Mouse (Mus musculus) liver, embryonic 16.5 days (tissue): ENCODE measurements around the gene C2cd4d. TPM values are rescaled to one million over a fixed set of nuclear protein-coding genes. Genes with fewer than 3 reads are reported as not detected.

Experiments used
- ATAC-seq: fragments of 200-750 bp; cut with Nextera tagmentation; 2 replicates; pipeline ENCODE4 v1.8.0; 2017; ENCODE audit warnings: low read depth, mild to moderate bottlenecking, moderate number of reproducible peaks, moderate library complexity
- H3K27ac ChIP-seq: fragments of 300-500 bp; sonication (generic); 2 replicates; pipeline ENCODE4 v1.5.1; 2014; ENCODE audit warnings: mild to moderate bottlenecking, low read length
- H3K27me3 ChIP-seq: fragments of 300-500 bp; sonication (generic); 2 replicates; pipeline ENCODE4 v1.6.1; 2014; ENCODE audit warnings: low read depth, low read length, mixed read lengths; ENCODE audit not compliant: control insufficient read depth, insufficient read depth
- H3K36me3 ChIP-seq: fragments of 300-500 bp; sonication (generic); 2 replicates; pipeline ENCODE4 v1.6.1; 2014; ENCODE audit warnings: mild to moderate bottlenecking; ENCODE audit not compliant: control insufficient read depth, insufficient read depth
- H3K4me1 ChIP-seq: fragments of 300-500 bp; sonication (generic); 2 replicates; pipeline ENCODE4 v1.6.1; 2014; ENCODE audit warnings: low read depth, low read length, mixed read lengths; ENCODE audit not compliant: control insufficient read depth
- H3K4me2 ChIP-seq: fragments of 300-500 bp; sonication (generic); 2 replicates; pipeline ENCODE4 v1.6.1; 2014; ENCODE audit warnings: low read depth, low read length, mixed read lengths
- H3K4me3 ChIP-seq: fragments of 300-500 bp; sonication (generic); 2 replicates; pipeline ENCODE4 v1.5.1; 2014; ENCODE audit warnings: low read depth, mild to moderate bottlenecking, low read length
- H3K9ac ChIP-seq: fragments of 300-500 bp; sonication (generic); 2 replicates; pipeline ENCODE4 v1.6.1; 2014; ENCODE audit warnings: low read depth, low read length
- H3K9me3 ChIP-seq: fragments of 300-500 bp; sonication (generic); replicated peaks from 2 replicates; pipeline ENCODE4 v1.6.1; 2016; ENCODE audit warnings: low read length; ENCODE audit not compliant: control insufficient read depth
- WGBS: fragments of 180-500 bp; shearing (Covaris S2); extraction: QIAGEN DNeasy Blood & Tissue Kit; methylation state at CpG from one replicate; pipeline ENCODE4 v1.1.7; 2014; ENCODE audit not compliant: insufficient replicate concordance; 5-methylcytosine and 5-hydroxymethylcytosine counted together
- polyA plus RNA-seq: library from polyadenylated mRNA; unstranded; fragments of >200 nt; fragmentation: Nextera tagmentation; extraction: Ambion mirVana; gene quantifications from 2 replicates; pipeline ENCODE4 v1.2.1, GENCODE M21; 2015

Gene C2cd4d
- polyA plus RNA-seq, 1 experiment from 2014 or later: not detected

GRCm38 (mm10) chr3:94396336-94396735 lies 34.1 kb downstream of the C2cd4d start:
- no peak for ATAC-seq
- Histone ChIP-seq H3K27me3 (peaks cover 38% of the 10 kb centered on the region), H3K9me3 (no peaks in the 10 kb centered on the region), H3K4me1 (no peaks in the 10 kb centered on the region), H3K27ac (no peak overlapping the region), H3K4me3 (no peak overlapping the region), H3K9ac (no peak overlapping the region), H3K4me2 (no peak overlapping the region), H3K36me3 (no peaks in the 10 kb centered on the region)
- 57% methylated on average over 1 of the region's 1 CpGs for WGBS

GRCm38 (mm10) chr3:94396851-94397250 lies 34.6 kb downstream of the C2cd4d start:
- H3K4me2 ChIP-seq: no peak overlapping the region
- whole genome bisulfite sequencing: 54% methylated on average over 4 of the region's 4 CpGs
- H3K36me3 ChIP-seq: no peaks in the 10 kb centered on the region
- no peak for ATAC-seq
- H3K9me3 ChIP-seq: no peaks in the 10 kb centered on the region
- H3K4me1 ChIP-seq: no peaks in the 10 kb centered on the region
- H3K27ac ChIP-seq: no peak overlapping the region
- H3K27me3 ChIP-seq: peaks cover 38% of the 10 kb centered on the region
- H3K4me3 ChIP-seq: no peak overlapping the region
- H3K9ac ChIP-seq: no peak overlapping the region

GRCm38 (mm10) chr3:94398217-94398616 lies 36.0 kb downstream of the C2cd4d start, which contains the start of gene Lingo4:
Gene Lingo4 (plus strand): TSS chr3:94398517.
- 55% methylated on average over 6 of the region's 6 CpGs for WGBS
- H3K4me2 ChIP-seq: 0 out of 2 replicates have a peak within 1 kb of the TSS, but pooled peaks have one; percentile 15
- no peaks in the 10 kb centered on the region for H3K4me1 ChIP-seq
- no peak within 1 kb of the TSS for H3K9ac ChIP-seq
- H3K36me3 ChIP-seq: no peaks in the 10 kb centered on the region
- no peak within 1 kb of the TSS for H3K27ac ChIP-seq
- no peak within 1 kb of the TSS for H3K4me3 ChIP-seq
- H3K27me3 ChIP-seq: peaks cover 38% of the 10 kb centered on the region
- H3K9me3 ChIP-seq: no peaks in the 10 kb centered on the region
- ATAC-seq: no peak

GRCm38 (mm10) chr3:94398943-94399481 lies 36.8 kb downstream of the C2cd4d start:
- Histone ChIP-seq H3K4me1 (no peaks in the 10 kb centered on the region), H3K36me3 (no peaks in the 10 kb centered on the region), H3K27me3 (peaks cover 38% of the 10 kb centered on the region), H3K27ac (no peak overlapping the region), H3K4me3 (no peak overlapping the region), H3K9ac (no peak overlapping the region), H3K9me3 (no peaks in the 10 kb centered on the region), H3K4me2 (0 out of 2 replicates have a peak overlapping the region, but pooled peaks have one; percentile 15)
- no peak for ATAC-seq
- WGBS: 4% methylated on average over 20 of the region's 20 CpGs

GRCm38 (mm10) chr3:94399663-94400310 lies 37.5 kb downstream of the C2cd4d start:
- ATAC-seq: no peak

GRCm38 (mm10) chr3:94402451-94402850 lies 40.2 kb downstream of the C2cd4d start:
- Histone ChIP-seq H3K4me1 (no peaks in the 10 kb centered on the region), H3K9me3 (no peaks in the 10 kb centered on the region), H3K4me2 (no peak overlapping the region), H3K36me3 (no peaks in the 10 kb centered on the region), H3K9ac (no peak overlapping the region), H3K4me3 (no peak overlapping the region), H3K27me3 (peaks cover 32% of the 10 kb centered on the region), H3K27ac (no peak overlapping the region)
- WGBS: 46% methylated on average over 8 of the region's 8 CpGs
- ATAC-seq: no peak

More at GRCm38 (mm10) chr3:94399663-94400310, 37.5 kb downstream of the C2cd4d start:
- Histone ChIP-seq H3K9ac (no peak overlapping the region), H3K4me1 (no peaks in the 10 kb centered on the region), H3K4me2 (no peak overlapping the region), H3K4me3 (no peak overlapping the region), H3K27ac (no peak overlapping the region), H3K36me3 (no peaks in the 10 kb centered on the region), H3K9me3 (no peaks in the 10 kb centered on the region), H3K27me3 (peaks cover 38% of the 10 kb centered on the region)
- WGBS: 29% methylated on average over 5 of the region's 5 CpGs

- Histone ChIP-seq H3K4me1 (no peaks in the 10 kb centered on the region), H3K4me2 (no peak overlapping the region), H3K9me3 (no peaks in the 10 kb centered on the region), H3K4me3 (no peak overlapping the region), H3K9ac (no peak overlapping the region), H3K27me3 (peaks cover 17% of the 10 kb centered on the region), H3K27ac (no peak overlapping the region), H3K36me3 (no peaks in the 10 kb centered on the region)
- WGBS: 24% methylated on average over 7 of the region's 7 CpGs
- no peak for ATAC-seq
Observed at GRCm38 (mm10) chr3:94404366-94405054, 42.3 kb downstream of the C2cd4d start.

GRCm38 (mm10) chr3:94405561-94405960 lies 43.3 kb downstream of the C2cd4d start:
- ATAC-seq: no peak
- H3K27ac ChIP-seq: no peak overlapping the region
- no peak overlapping the region for H3K4me3 ChIP-seq
- H3K27me3 ChIP-seq: peaks cover 7% of the 10 kb centered on the region
- no peak overlapping the region for H3K4me2 ChIP-seq
- H3K36me3 ChIP-seq: no peaks in the 10 kb centered on the region
- no peak overlapping the region for H3K9ac ChIP-seq
- no peaks in the 10 kb centered on the region for H3K4me1 ChIP-seq
- H3K9me3 ChIP-seq: no peaks in the 10 kb centered on the region
- 49% methylated on average over 4 of the region's 4 CpGs for WGBS

- H3K36me3 ChIP-seq: no peaks in the 10 kb centered on the region
- peak overlapping the region; percentile 85 for H3K4me2 ChIP-seq
- 5% methylated on average over 25 of the region's 25 CpGs for WGBS
- peak overlapping the region; percentile 59 for H3K9ac ChIP-seq
- peak; percentile 33 for ATAC-seq
- no peaks in the 10 kb centered on the region for H3K27me3 ChIP-seq
- no peak overlapping the region for H3K27ac ChIP-seq
- H3K4me1 ChIP-seq: peaks cover 7% of the 10 kb centered on the region
- H3K9me3 ChIP-seq: no peaks in the 10 kb centered on the region
- peak overlapping the region; percentile 65 for H3K4me3 ChIP-seq
Observed at GRCm38 (mm10) chr3:94412530-94412929, 50.3 kb downstream of the C2cd4d start.
